In genomic region chr11:77506273-77506672, GRCm38 (mm10) we compare ENCODE assay signal across 17 mouse cellular contexts. TPM values are rescaled to one million over a fixed set of nuclear protein-coding genes. Genes with fewer than 3 reads are reported as not detected.
DNase-seq lines count a peak whose midpoint lies in the region; ATAC-seq lines count a peak whose summit lies in the region.
"Had no signal": no experiment of that assay in that cellular context is flagged by ENCODE, and none has a peak within 500 bp of the region (broad histone marks: within the 10 kb centered on the region; RNA-seq: fewer than 3 reads in every experiment).

No protein-coding gene starts in this region.

- no peak for ATAC-seq in CD4-positive, CD25-positive, alpha-beta regulatory T cell, adult 4 months
- ATAC-seq: forebrain, embryonic 13.5 days; liver, embryonic 12.5 days had no signal

- DNase-seq in gastrocnemius, postnatal 25 days = peak; percentile 16
- no peak for DNase-seq in gastrocnemius, adult 18-20 months (ENCODE audit: low spot score)
- DNase-seq in right cerebral cortex, postnatal 10 days (ENCODE audit: low spot score in 2 of 2) = peak; percentile 27 to 30
- DNase-seq in right cerebral cortex, adult 2 months (ENCODE audit: low spot score in 2 of 2) = no peak
- DNase-seq in kidney, adult 9 months = peak; percentile 85
- DNase-seq in yolk sac, embryonic 10.5 days (ENCODE audit: low spot score) = peak; percentile 87
- DNase-seq: adrenal gland, postnatal 36 days; gastrocnemius, postnatal 10 days; lung, postnatal 4 days had no signal

RNA-seq across cellular contexts. Expression of gene Abhd15, which starts 8.6 kb away (rescaled TPM):
- total RNA-seq in gastrocnemius, postnatal 25 days (2021) = 1 to 10 TPM in 1 of 2 experiments, under 1 TPM in 1; 0.26 to 2.1 TPM
- under 1 TPM; 0.43 to 0.87 TPM for total RNA-seq in gastrocnemius, adult 18-20 months (2021)
- 1 to 10 TPM; 2.0 to 3.7 TPM for polyA plus RNA-seq in CD4-positive, CD25-positive, alpha-beta regulatory T cell, adult 4 months (2017; shearing (Covaris generic))

RNA-seq across cellular contexts. Expression of gene Trp53i13, which starts 9.5 kb away (rescaled TPM):
- total RNA-seq in gastrocnemius, postnatal 25 days (2021) = 1 to 10 TPM; 3.6 to 3.7 TPM
- total RNA-seq in gastrocnemius, adult 18-20 months (2021) = 1 to 10 TPM; 2.5 to 3.5 TPM
- polyA plus RNA-seq in CD4-positive, CD25-positive, alpha-beta regulatory T cell, adult 4 months (2017; shearing (Covaris generic)) = 1 to 10 TPM; 5.9 to 8.5 TPM

RNA-seq across cellular contexts. Expression of gene Gm10392, which starts 12.7 kb away (rescaled TPM):
- total RNA-seq in gastrocnemius, postnatal 25 days (2021) = not detected
- total RNA-seq in gastrocnemius, adult 18-20 months (2021) = not detected
- under 1 TPM; 0.48 to 0.58 TPM for polyA plus RNA-seq in CD4-positive, CD25-positive, alpha-beta regulatory T cell, adult 4 months (2017; shearing (Covaris generic))
- total RNA-seq: adrenal gland, postnatal 36 days; gastrocnemius, postnatal 10 days; midbrain, postnatal 0 days had no signal
- polyA plus RNA-seq: embryonic facial prominence, embryonic 12.5 days; heart, embryonic 14.5 days; hindbrain, embryonic 13.5 days; midbrain, postnatal 0 days had no signal

RNA-seq across cellular contexts. Expression of gene Git1, which starts 12.9 kb away (rescaled TPM):
- total RNA-seq in gastrocnemius, postnatal 25 days (2021) = 10 to 100 TPM; 24.1 to 24.6 TPM
- 10 to 100 TPM; 28.0 to 37.1 TPM for total RNA-seq in gastrocnemius, adult 18-20 months (2021)
- polyA plus RNA-seq in CD4-positive, CD25-positive, alpha-beta regulatory T cell, adult 4 months (2017; shearing (Covaris generic)) = 10 to 100 TPM in 1 of 2 experiments, 1 to 10 TPM in 1; 9.6 to 10.9 TPM

RNA-seq across cellular contexts. Expression of gene Ankrd13b, which starts 16.8 kb away (rescaled TPM):
- 1 to 10 TPM; 7.4 to 7.8 TPM for total RNA-seq in gastrocnemius, postnatal 25 days (2021)
- 10 to 100 TPM; 10.6 to 11.6 TPM for total RNA-seq in gastrocnemius, adult 18-20 months (2021)
- polyA plus RNA-seq in CD4-positive, CD25-positive, alpha-beta regulatory T cell, adult 4 months (2017; shearing (Covaris generic)) = 1 to 10 TPM; 1.3 to 1.4 TPM
- total RNA-seq: neutrophil, adult 5-6 weeks had no signal

Comparison
In these comparisons a context has a peak if more than half of its experiments do, and no peak if none do; other contexts are left out.
1. DNase-seq: peak in gastrocnemius, postnatal 25 days (single experiment), right cerebral cortex, postnatal 10 days (2 of 2), kidney, adult 9 months (single experiment) and yolk sac, embryonic 10.5 days (single experiment); none in gastrocnemius, adult 18-20 months (single experiment) and right cerebral cortex, adult 2 months (0 of 2).